ENCODE assay signal across 11 mouse cellular contexts in genomic region chr9:35156002-35156710, GRCm38 (mm10). TPM values are rescaled to one million over a fixed set of nuclear protein-coding genes. Genes with fewer than 3 reads are reported as not detected.
DNase-seq lines count a peak whose midpoint lies in the region; ATAC-seq and TF ChIP-seq lines count a peak whose summit lies in the region.
"Had no signal": no experiment of that assay in that cellular context is flagged by ENCODE, and none has a peak within 500 bp of the region (broad histone marks: within the 10 kb centered on the region; RNA-seq: fewer than 3 reads in every experiment).

No protein-coding gene starts in this region.

- no peaks in the 10 kb centered on the region for H3K9me3 ChIP-seq in embryonic facial prominence, embryonic 12.5 days
- no peaks in the 10 kb centered on the region for H3K9me3 ChIP-seq in embryonic facial prominence, embryonic 10.5 days
- H3K9me3 ChIP-seq in lung, embryonic 15.5 days = no peaks in the 10 kb centered on the region
- no peaks in the 10 kb centered on the region for H3K9me3 ChIP-seq in heart, postnatal 0 days (replicated peaks; ENCODE audit: control insufficient read depth, low read length)
- no peaks in the 10 kb centered on the region for H3K9me3 ChIP-seq in stomach, embryonic 14.5 days (ENCODE audit: control insufficient read depth, low read depth, low read length)

- H3K36me3 ChIP-seq in embryonic facial prominence, embryonic 12.5 days = 0 out of 2 replicates have a peak, but pooled peaks cover 8% of the 10 kb centered on the region
- peaks cover 13% of the 10 kb centered on the region; the same call in 1 of the 2 replicates for H3K36me3 ChIP-seq in embryonic facial prominence, embryonic 10.5 days (replicated peaks)
- H3K36me3 ChIP-seq in lung, embryonic 15.5 days = no peaks in the 10 kb centered on the region
- no peaks in the 10 kb centered on the region for H3K36me3 ChIP-seq in heart, postnatal 0 days (replicated peaks; ENCODE audit: control insufficient read depth, insufficient read depth, low read length)
- H3K36me3 ChIP-seq in stomach, embryonic 14.5 days (ENCODE audit: control insufficient read depth, insufficient read depth, low read length) = no peaks in the 10 kb centered on the region

- DNase-seq in embryonic facial prominence, embryonic 10.5 days (ENCODE audit: low spot score) = no peak
- no peak for DNase-seq in lung, adult 2 months
- DNase-seq in heart, postnatal 0 days (ENCODE audit: low spot score) = no peak
- no peak for DNase-seq in spleen, adult 18-20 months
- DNase-seq in embryo, embryonic 10 days (ENCODE audit: low spot score) = no peak
- DNase-seq: adrenal gland, postnatal 14 days had no signal

- ATAC-seq in embryonic facial prominence, embryonic 12.5 days (ENCODE audit: insufficient number of reproducible peaks, insufficient read depth, low FRiP score, low TSS enrichment) = no peak
- ATAC-seq in lung, embryonic 15.5 days (ENCODE audit: borderline replicate concordance, extremely low read depth, low FRiP score, low TSS enrichment) = peak; percentile 76
- peak; percentile 71 for ATAC-seq in heart, postnatal 0 days (ENCODE audit: insufficient read depth, low read depth)
- ATAC-seq in stomach, embryonic 14.5 days (ENCODE audit: insufficient number of reproducible peaks, insufficient read depth, low FRiP score, low read depth) = peak; percentile 57; the same call in 1 of the 2 replicates

- H3K4me2 ChIP-seq in embryonic facial prominence, embryonic 12.5 days (replicated peaks) = no peak overlapping the region
- H3K4me2 ChIP-seq in lung, embryonic 15.5 days = no peak overlapping the region
- no peak overlapping the region for H3K4me2 ChIP-seq in heart, postnatal 0 days (ENCODE audit: low read depth, low read length)
- H3K4me2 ChIP-seq in stomach, embryonic 14.5 days (replicated peaks; ENCODE audit: low read depth, low read length) = no peak overlapping the region
- H3K4me2 ChIP-seq: midbrain, embryonic 11.5 days had no signal

- H3K9ac ChIP-seq in embryonic facial prominence, embryonic 12.5 days = no peak overlapping the region
- H3K9ac ChIP-seq in lung, embryonic 15.5 days = no peak overlapping the region
- H3K9ac ChIP-seq in heart, postnatal 0 days (replicated peaks; ENCODE audit: low read depth, low read length) = no peak overlapping the region
- no peak overlapping the region for H3K9ac ChIP-seq in stomach, embryonic 14.5 days (replicated peaks; ENCODE audit: low read depth, low read length)

- H3K27ac ChIP-seq in embryonic facial prominence, embryonic 12.5 days = 0 out of 2 replicates have a peak overlapping the region, but pooled peaks have one; percentile 17
- no peak overlapping the region for H3K27ac ChIP-seq in embryonic facial prominence, embryonic 10.5 days (replicated peaks)
- H3K27ac ChIP-seq in lung, embryonic 15.5 days = peak overlapping the region; percentile 58
- peak overlapping the region; percentile 56 for H3K27ac ChIP-seq in heart, postnatal 0 days (ENCODE audit: low read depth)
- peak overlapping the region; percentile 10; the same call in 1 of the 2 replicates for H3K27ac ChIP-seq in stomach, embryonic 14.5 days (ENCODE audit: low read length)

- H3K4me1 ChIP-seq in embryonic facial prominence, embryonic 12.5 days = no peaks in the 10 kb centered on the region
- peaks cover 10% of the 10 kb centered on the region for H3K4me1 ChIP-seq in embryonic facial prominence, embryonic 10.5 days
- no peaks in the 10 kb centered on the region for H3K4me1 ChIP-seq in lung, embryonic 15.5 days
- 0 out of 2 replicates have a peak, but pooled peaks cover 3% of the 10 kb centered on the region for H3K4me1 ChIP-seq in lung, adult 2 months (ENCODE audit: control insufficient read depth, insufficient read depth, low read length)
- H3K4me1 ChIP-seq in heart, postnatal 0 days (ENCODE audit: control insufficient read depth, insufficient read depth) = no peaks in the 10 kb centered on the region; the same call in 1 of the 2 replicates
- no peaks in the 10 kb centered on the region; the same call in 1 of the 2 replicates for H3K4me1 ChIP-seq in stomach, embryonic 14.5 days (ENCODE audit: control insufficient read depth, insufficient read depth, low read length)

- 83% methylated on average over 5 of the region's 5 CpGs for WGBS in embryonic facial prominence, embryonic 12.5 days
- 89% methylated on average over 5 of the region's 5 CpGs for WGBS in embryonic facial prominence, embryonic 10.5 days
- WGBS in lung, embryonic 15.5 days = 80% methylated on average over 5 of the region's 5 CpGs
- 74% methylated on average over 5 of the region's 5 CpGs for WGBS in lung, adult 2 months
- 77% methylated on average over 5 of the region's 5 CpGs for WGBS in heart, postnatal 0 days
- 77% methylated on average over 5 of the region's 5 CpGs for WGBS in stomach, embryonic 14.5 days

- TF ChIP-seq CTCF in lung, adult 2 months (IDR thresholded peaks at IDR 0.05; ENCODE audit: insufficient read depth, low read length) = no peak
- no peak for TF ChIP-seq CTCF in heart, postnatal 0 days (IDR thresholded peaks at IDR 0.05; ENCODE audit: low read depth)

- TF ChIP-seq POLR2A in lung, adult 2 months (IDR thresholded peaks at IDR 0.05; ENCODE audit: borderline replicate concordance, extremely low read depth, low read depth, low read length) = no peak

- no peaks in the 10 kb centered on the region for H3K27me3 ChIP-seq in embryonic facial prominence, embryonic 12.5 days
- no peaks in the 10 kb centered on the region for H3K27me3 ChIP-seq in embryonic facial prominence, embryonic 10.5 days (replicated peaks; ENCODE audit: low read depth, poor library complexity, severe bottlenecking)
- no peaks in the 10 kb centered on the region for H3K27me3 ChIP-seq in lung, embryonic 15.5 days
- no peaks in the 10 kb centered on the region for H3K27me3 ChIP-seq in heart, postnatal 0 days (ENCODE audit: control insufficient read depth, insufficient read depth, low read length)
- no peaks in the 10 kb centered on the region for H3K27me3 ChIP-seq in stomach, embryonic 14.5 days (ENCODE audit: control insufficient read depth, insufficient read depth, low read length)

- H3K4me3 ChIP-seq in embryonic facial prominence, embryonic 12.5 days = no peak overlapping the region
- no peak overlapping the region for H3K4me3 ChIP-seq in embryonic facial prominence, embryonic 10.5 days
- H3K4me3 ChIP-seq in lung, embryonic 15.5 days = no peak overlapping the region
- no peak overlapping the region for H3K4me3 ChIP-seq in lung, adult 2 months (replicated peaks; ENCODE audit: extremely low read depth, low read depth, low read length)
- no peak overlapping the region for H3K4me3 ChIP-seq in heart, postnatal 0 days (ENCODE audit: low read depth, low read length)
- H3K4me3 ChIP-seq in stomach, embryonic 14.5 days (ENCODE audit: low read depth, low read length) = no peak overlapping the region
- H3K4me3 ChIP-seq: erythroblast, embryonic 14.5 days had no signal

- no peak for TF ChIP-seq EP300 in heart, postnatal 0 days (IDR thresholded peaks at IDR 0.05; ENCODE audit: low read depth)

RNA-seq across cellular contexts. Expression of gene Dcps, which starts 19.7 kb away (rescaled TPM):
- polyA plus RNA-seq in embryonic facial prominence, embryonic 12.5 days (2016; fragmentation: Nextera tagmentation; extraction: Ambion mirVana) = 77.6 and 83.5 TPM in 2 replicates
- 93.5 and 95.6 TPM in 2 replicates for polyA plus RNA-seq in embryonic facial prominence, embryonic 10.5 days (2016; fragmentation: Nextera tagmentation; extraction: Ambion mirVana)
- polyA plus RNA-seq in lung, embryonic 15.5 days (2015; fragmentation: Nextera tagmentation; extraction: Ambion mirVana) = 92.6 and 93.1 TPM in 2 replicates
- 27.7 and 31.2 TPM in 2 replicates for polyA plus RNA-seq in lung, adult 2 months (2012; rRNA removed)
- 36.4 and 54.8 TPM in 2 replicates for total RNA-seq in heart, postnatal 0 days (2014; rRNA removed; ENCODE audit: low replicate concordance)
- 34.9 and 37.9 TPM in 2 replicates for polyA plus RNA-seq in heart, postnatal 0 days (2015; fragmentation: Nextera tagmentation; extraction: Ambion mirVana)
- 77.2 and 80.3 TPM in 2 replicates for polyA plus RNA-seq in stomach, embryonic 14.5 days (2014; fragmentation: Nextera tagmentation; extraction: Ambion mirVana)

RNA-seq across cellular contexts. Expression of gene St3gal4, which starts 37.1 kb away (rescaled TPM):
- 32.4 and 35.9 TPM in 2 replicates for polyA plus RNA-seq in embryonic facial prominence, embryonic 12.5 days (2016; fragmentation: Nextera tagmentation; extraction: Ambion mirVana)
- polyA plus RNA-seq in embryonic facial prominence, embryonic 10.5 days (2016; fragmentation: Nextera tagmentation; extraction: Ambion mirVana) = 18.2 and 18.7 TPM in 2 replicates
- 36.4 and 37.4 TPM in 2 replicates for polyA plus RNA-seq in lung, embryonic 15.5 days (2015; fragmentation: Nextera tagmentation; extraction: Ambion mirVana)
- 18.2 and 18.4 TPM in 2 replicates for polyA plus RNA-seq in lung, adult 2 months (2012; rRNA removed)
- total RNA-seq in heart, postnatal 0 days (2014; rRNA removed; ENCODE audit: low replicate concordance) = 37.2 and 37.6 TPM in 2 replicates
- 24.8 and 25.2 TPM in 2 replicates for polyA plus RNA-seq in heart, postnatal 0 days (2015; fragmentation: Nextera tagmentation; extraction: Ambion mirVana)
- polyA plus RNA-seq in stomach, embryonic 14.5 days (2014; fragmentation: Nextera tagmentation; extraction: Ambion mirVana) = 24.4 and 24.6 TPM in 2 replicates

RNA-seq across cellular contexts. Expression of gene Srpr, which starts 43.8 kb away (rescaled TPM):
- polyA plus RNA-seq in embryonic facial prominence, embryonic 12.5 days (2016; fragmentation: Nextera tagmentation; extraction: Ambion mirVana) = 108 and 112 TPM in 2 replicates
- 84.6 and 86.8 TPM in 2 replicates for polyA plus RNA-seq in embryonic facial prominence, embryonic 10.5 days (2016; fragmentation: Nextera tagmentation; extraction: Ambion mirVana)
- 113 and 118 TPM in 2 replicates for polyA plus RNA-seq in lung, embryonic 15.5 days (2015; fragmentation: Nextera tagmentation; extraction: Ambion mirVana)
- 72.4 and 88.1 TPM in 2 replicates for polyA plus RNA-seq in lung, adult 2 months (2012; rRNA removed)
- total RNA-seq in heart, postnatal 0 days (2014; rRNA removed; ENCODE audit: low replicate concordance) = 39.0 and 77.8 TPM in 2 replicates
- 90.3 and 90.9 TPM in 2 replicates for polyA plus RNA-seq in heart, postnatal 0 days (2015; fragmentation: Nextera tagmentation; extraction: Ambion mirVana)
- 141 and 148 TPM in 2 replicates for polyA plus RNA-seq in stomach, embryonic 14.5 days (2014; fragmentation: Nextera tagmentation; extraction: Ambion mirVana)

RNA-seq across cellular contexts. Expression of gene Tirap, which starts 43.9 kb away (rescaled TPM):
- 11.6 and 13.3 TPM in 2 replicates for polyA plus RNA-seq in embryonic facial prominence, embryonic 12.5 days (2016; fragmentation: Nextera tagmentation; extraction: Ambion mirVana)
- polyA plus RNA-seq in embryonic facial prominence, embryonic 10.5 days (2016; fragmentation: Nextera tagmentation; extraction: Ambion mirVana) = 20.3 and 21.8 TPM in 2 replicates
- 10.6 and 14.0 TPM in 2 replicates for polyA plus RNA-seq in lung, embryonic 15.5 days (2015; fragmentation: Nextera tagmentation; extraction: Ambion mirVana)
- 19.9 and 20.8 TPM in 2 replicates for polyA plus RNA-seq in lung, adult 2 months (2012; rRNA removed)
- total RNA-seq in heart, postnatal 0 days (2014; rRNA removed; ENCODE audit: low replicate concordance) = 10.0 and 13.2 TPM in 2 replicates
- polyA plus RNA-seq in heart, postnatal 0 days (2015; fragmentation: Nextera tagmentation; extraction: Ambion mirVana) = 5.5 TPM in 2 replicates
- 13.9 and 14.1 TPM in 2 replicates for polyA plus RNA-seq in stomach, embryonic 14.5 days (2014; fragmentation: Nextera tagmentation; extraction: Ambion mirVana)

RNA-seq across cellular contexts. Expression of gene Foxred1, which starts 54.7 kb away (rescaled TPM):
- 49.5 and 52.7 TPM in 2 replicates for polyA plus RNA-seq in embryonic facial prominence, embryonic 12.5 days (2016; fragmentation: Nextera tagmentation; extraction: Ambion mirVana)
- polyA plus RNA-seq in embryonic facial prominence, embryonic 10.5 days (2016; fragmentation: Nextera tagmentation; extraction: Ambion mirVana) = 51.4 and 57.5 TPM in 2 replicates
- polyA plus RNA-seq in lung, embryonic 15.5 days (2015; fragmentation: Nextera tagmentation; extraction: Ambion mirVana) = 37.9 and 43.0 TPM in 2 replicates
- polyA plus RNA-seq in lung, adult 2 months (2012; rRNA removed) = 12.4 and 18.3 TPM in 2 replicates
- 88.0 and 91.5 TPM in 2 replicates for total RNA-seq in heart, postnatal 0 days (2014; rRNA removed; ENCODE audit: low replicate concordance)
- 93.1 and 95.9 TPM in 2 replicates for polyA plus RNA-seq in heart, postnatal 0 days (2015; fragmentation: Nextera tagmentation; extraction: Ambion mirVana)
- 35.5 and 37.7 TPM in 2 replicates for polyA plus RNA-seq in stomach, embryonic 14.5 days (2014; fragmentation: Nextera tagmentation; extraction: Ambion mirVana)
